Mouse (Mus musculus): ENCODE data around the gene Ces2g.

GRCm38 (mm10) chr8:104963375-104963894 lies 1.9 kb downstream of the Ces2g start:
- TF ChIP-seq POLR2A (IDR thresholded peaks at IDR 0.05; ENCODE audit: insufficient read depth, low read length) = no peak
- no peak for TF ChIP-seq CTCF (IDR thresholded peaks at IDR 0.05; ENCODE audit: low read depth, low read length)

All from ES-Bruce4 (cell line).